Mouse (Mus musculus) layer of hippocampus, adult 18-20 months (tissue): ENCODE results near the gene Car9. TPM values are rescaled to one million over a fixed set of nuclear protein-coding genes. Genes with fewer than 3 reads are reported as not detected.
"Not testable (repeated sequence)": the region's sequence is repeated elsewhere in the genome, so short reads cannot be mapped to it uniquely, and the experiment has no call there.

ENCODE experiments used
- DNase-seq, 2 experiments: peaks; one replicate each; pipeline ENCODE4 v3.0.0; 2022; ENCODE audit warnings: low spot score in 2 of 2
- long read RNA-seq: library from polyadenylated mRNA; stranded (forward); transcript quantifications from one replicate; pipeline ENCODE4 v2.0.0, GENCODE M21; 2021
- total RNA-seq, 2 experiments: library from RNA; stranded (reverse); gene quantifications; 2 replicates each; pipeline ENCODE4 v1.2.3; 2021

Gene Car9
- not detected for total RNA-seq
- long read RNA-seq = 0 reads

GRCm38 (mm10) chr4:43506536-43507185 lies at the start of gene Car9:
TSS of gene Car9 (plus strand) at chr4:43506966.
- no peak for DNase-seq

- DNase-seq = no peak
Observed at GRCm38 (mm10) chr4:43457124-43457523, 49.6 kb upstream of the Car9 start.

GRCm38 (mm10) chr4:43463102-43463501 lies 43.7 kb upstream of the Car9 start:
- DNase-seq = no peak

- DNase-seq = no peak
Observed at GRCm38 (mm10) chr4:43465935-43466334, 40.8 kb upstream of the Car9 start.

- no peak for DNase-seq
Observed at GRCm38 (mm10) chr4:43466872-43467271, 39.9 kb upstream of the Car9 start.

- DNase-seq = no peak
Observed at GRCm38 (mm10) chr4:43470301-43470700, 36.5 kb upstream of the Car9 start.

GRCm38 (mm10) chr4:43473636-43474035 lies 33.1 kb upstream of the Car9 start:
- no peak for DNase-seq

GRCm38 (mm10) chr4:43476604-43477003 lies 30.2 kb upstream of the Car9 start:
- no peak for DNase-seq

- DNase-seq = peak; percentile 74 to 90
Observed at GRCm38 (mm10) chr4:43477857-43478533, 28.8 kb upstream of the Car9 start.

GRCm38 (mm10) chr4:43478534-43478858 lies 28.3 kb upstream of the Car9 start:
- no peak for DNase-seq

GRCm38 (mm10) chr4:43478906-43479832 lies 27.6 kb upstream of the Car9 start:
- DNase-seq = peak in 1 of 2 experiments; percentile 34

GRCm38 (mm10) chr4:43480985-43481384 lies 25.8 kb upstream of the Car9 start:
- no peak for DNase-seq

- DNase-seq = no peak
Observed at GRCm38 (mm10) chr4:43481894-43482456, 24.8 kb upstream of the Car9 start.

- DNase-seq = no peak
Observed at GRCm38 (mm10) chr4:43482591-43482990, 24.2 kb upstream of the Car9 start.

- DNase-seq = no peak
Observed at GRCm38 (mm10) chr4:43483535-43484091, 23.2 kb upstream of the Car9 start, which contains the start of gene Sit1. TSS of gene Sit1 (minus strand) at chr4:43483734.

GRCm38 (mm10) chr4:43485666-43486065 lies 21.1 kb upstream of the Car9 start:
- DNase-seq = not testable (repeated sequence)

GRCm38 (mm10) chr4:43489611-43490010 lies 17.2 kb upstream of the Car9 start:
- no peak for DNase-seq

GRCm38 (mm10) chr4:43490801-43491200 lies 16.0 kb upstream of the Car9 start:
- no peak for DNase-seq

- no peak for DNase-seq
Observed at GRCm38 (mm10) chr4:43492101-43492820, 14.5 kb upstream of the Car9 start.

- peak; percentile 94 to 95 for DNase-seq
Observed at GRCm38 (mm10) chr4:43492821-43493185, 14.0 kb upstream of the Car9 start, which contains the start of gene Ccdc107. TSS of gene Ccdc107 (plus strand) at chr4:43492900.
